Mouse (Mus musculus): ENCODE measurements at regions not wholly inside any gene's neighbourhood (a gene's known extent, or its start where the extent isn't known, plus 50 kb on each side); places are given as distances from the start of the nearest gene placed in this dataset.
"Not testable (repeated sequence)": the region's sequence is repeated elsewhere in the genome, so short reads cannot be mapped to it uniquely, and the experiment has no call there.

GRCm38 (mm10) chr13:44473200-44473599 is 256.1 kb upstream of the Jarid2 start:
- intact Hi-C loops (cut with DNase I) = no loop called here
- DNase-seq (ENCODE audit: extremely low spot score in 1 of 2, low spot score in 2 of 2) = no peak

DNA sequence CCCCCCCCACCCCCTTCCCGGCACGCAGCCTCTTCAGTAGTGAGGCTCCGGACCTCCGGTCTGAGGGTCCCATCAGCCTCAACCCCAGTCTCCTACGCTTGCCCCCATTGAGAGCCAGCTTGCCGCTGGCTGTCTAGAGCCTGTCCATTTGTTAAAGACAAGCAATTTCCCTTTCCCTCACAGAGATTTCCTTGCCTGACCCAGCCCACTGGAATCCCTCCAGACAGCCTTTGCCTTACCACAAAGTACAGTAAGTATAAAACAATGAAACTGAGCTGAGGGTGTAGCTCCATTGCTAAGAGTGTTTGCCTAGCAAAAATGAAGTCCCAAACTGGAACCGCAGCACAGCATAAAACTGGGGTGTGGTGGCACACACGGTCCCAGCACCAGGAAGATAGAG is 252.4 kb upstream of the Jarid2 start:
- intact Hi-C loops (cut with DNase I) = no loop called here

GRCm38 (mm10) chr13:44480128-44480527 is 249.1 kb upstream of the Jarid2 start:
- intact Hi-C loops (cut with DNase I) = no loop called here
- no peak for DNase-seq (ENCODE audit: extremely low spot score in 1 of 2, low spot score in 2 of 2)

More for the DNA sequence above, 252.4 kb upstream of the Jarid2 start:
- DNase-seq (ENCODE audit: extremely low spot score in 1 of 2, low spot score in 2 of 2) = peak in 1 of 2 experiments; percentile 38

GRCm38 (mm10) chr13:44482661-44483060 is 246.6 kb upstream of the Jarid2 start:
- intact Hi-C loops (cut with DNase I) = no loop called here
- DNase-seq (ENCODE audit: extremely low spot score in 1 of 2, low spot score in 2 of 2) = no peak

DNA sequence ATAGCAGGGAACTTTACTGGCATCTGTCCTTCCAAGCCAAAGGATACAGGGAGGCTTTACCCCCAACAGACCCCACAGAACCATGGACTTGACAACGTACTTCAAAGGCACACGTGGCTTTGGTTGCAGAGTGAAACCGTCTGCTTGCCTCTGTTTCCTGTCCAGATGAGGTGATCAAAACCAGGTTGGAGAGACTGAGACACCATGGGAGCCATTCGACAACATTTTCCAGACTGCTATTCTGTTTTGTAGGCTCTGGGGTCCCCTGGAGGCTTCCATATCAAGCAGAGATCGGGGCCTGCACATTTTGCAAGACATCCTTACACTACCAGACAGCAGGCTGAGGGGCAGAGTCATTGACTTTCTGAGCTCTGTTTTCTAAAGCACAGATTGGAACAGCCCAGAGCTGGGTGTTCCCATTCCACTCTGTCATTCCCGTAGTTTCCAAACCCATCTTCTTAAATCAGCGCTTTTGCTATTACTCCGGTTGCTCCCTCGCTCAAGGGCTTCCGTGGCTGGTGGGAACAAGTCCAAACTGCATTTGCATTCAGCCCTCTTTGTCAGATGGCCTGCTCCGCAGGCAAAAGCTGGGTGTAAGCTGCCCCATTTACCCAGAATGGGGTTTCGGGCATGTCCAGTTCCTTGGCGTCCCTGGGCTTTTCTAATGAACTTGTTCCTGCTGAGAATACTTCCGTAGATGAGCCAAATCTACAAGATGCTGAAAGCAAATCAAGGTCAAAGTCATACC is 244.5 kb upstream of the Jarid2 start:
- DNase-seq (ENCODE audit: extremely low spot score in 1 of 2, low spot score in 2 of 2) = no peak
- intact Hi-C loops (cut with DNase I) = no loop called here

- intact Hi-C loops (cut with DNase I) = no loop called here
- no peak for DNase-seq (ENCODE audit: extremely low spot score in 1 of 2, low spot score in 2 of 2)
Observed at GRCm38 (mm10) chr13:44490935-44491465, 238.3 kb upstream of the Jarid2 start.

DNA sequence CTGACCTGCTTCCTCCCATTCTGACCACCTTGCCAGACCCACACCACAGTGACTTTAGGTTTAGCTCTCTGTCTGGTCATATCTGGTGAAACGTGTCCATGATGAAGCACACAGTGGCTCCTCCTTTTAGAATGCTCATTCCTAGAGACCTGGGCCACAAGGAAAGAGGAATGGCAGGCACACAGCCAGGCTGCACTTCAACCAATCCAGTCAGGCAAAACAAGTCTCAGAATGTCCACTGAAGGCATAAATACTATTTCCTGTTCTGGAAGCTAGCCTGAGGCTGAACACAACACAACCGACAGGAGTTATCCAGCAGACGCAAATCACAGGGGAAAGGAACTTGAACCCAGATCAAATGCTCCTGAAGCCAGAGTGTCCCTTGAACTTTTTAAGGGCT is 235.4 kb upstream of the Jarid2 start:
- no peak for DNase-seq (ENCODE audit: extremely low spot score in 1 of 2, low spot score in 2 of 2)
- intact Hi-C loops (cut with DNase I) = no loop called here

DNA sequence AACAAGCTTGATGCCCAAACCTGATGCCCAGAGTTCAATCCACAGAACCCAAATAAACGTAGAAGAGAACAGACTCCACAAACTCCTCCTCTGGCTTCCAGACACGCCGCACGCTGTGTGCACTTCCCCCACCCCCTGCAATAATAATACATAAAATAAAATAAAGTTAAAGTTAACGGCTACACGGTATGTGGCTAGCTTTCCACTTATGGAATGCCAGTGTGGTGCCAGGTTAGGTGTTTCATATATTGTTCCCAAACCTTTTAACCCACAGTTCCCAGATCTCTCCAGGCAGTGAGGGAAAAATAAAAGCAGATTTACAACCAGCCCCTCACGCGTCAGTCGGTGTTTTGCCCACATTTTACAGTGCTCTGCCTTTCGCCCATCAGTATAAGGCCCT is 233.8 kb upstream of the Jarid2 start:
- no peak for DNase-seq (ENCODE audit: extremely low spot score in 1 of 2, low spot score in 2 of 2)

GRCm38 (mm10) chr13:44496596-44496995 is 232.7 kb upstream of the Jarid2 start:
- intact Hi-C loops (cut with DNase I) = no loop called here
- no peak for DNase-seq (ENCODE audit: extremely low spot score in 1 of 2, low spot score in 2 of 2)

More for the DNA sequence above, 233.8 kb upstream of the Jarid2 start:
- intact Hi-C loops (cut with DNase I) = no loop called here

- intact Hi-C loops (cut with DNase I) = not testable (repeated sequence)
Observed at GRCm38 (mm10) chr13:44500896-44501295, 228.4 kb upstream of the Jarid2 start.

GRCm38 (mm10) chr13:44501777-44502321 is 227.4 kb upstream of the Jarid2 start:
- peak in 1 of 2 experiments; percentile 5 for DNase-seq (ENCODE audit: extremely low spot score in 1 of 2, low spot score in 2 of 2)
- intact Hi-C loops (cut with DNase I) = no loop called here

More at GRCm38 (mm10) chr13:44500896-44501295, 228.4 kb upstream of the Jarid2 start:
- not testable (repeated sequence) for DNase-seq (ENCODE audit: extremely low spot score in 1 of 2, low spot score in 2 of 2)

DNA sequence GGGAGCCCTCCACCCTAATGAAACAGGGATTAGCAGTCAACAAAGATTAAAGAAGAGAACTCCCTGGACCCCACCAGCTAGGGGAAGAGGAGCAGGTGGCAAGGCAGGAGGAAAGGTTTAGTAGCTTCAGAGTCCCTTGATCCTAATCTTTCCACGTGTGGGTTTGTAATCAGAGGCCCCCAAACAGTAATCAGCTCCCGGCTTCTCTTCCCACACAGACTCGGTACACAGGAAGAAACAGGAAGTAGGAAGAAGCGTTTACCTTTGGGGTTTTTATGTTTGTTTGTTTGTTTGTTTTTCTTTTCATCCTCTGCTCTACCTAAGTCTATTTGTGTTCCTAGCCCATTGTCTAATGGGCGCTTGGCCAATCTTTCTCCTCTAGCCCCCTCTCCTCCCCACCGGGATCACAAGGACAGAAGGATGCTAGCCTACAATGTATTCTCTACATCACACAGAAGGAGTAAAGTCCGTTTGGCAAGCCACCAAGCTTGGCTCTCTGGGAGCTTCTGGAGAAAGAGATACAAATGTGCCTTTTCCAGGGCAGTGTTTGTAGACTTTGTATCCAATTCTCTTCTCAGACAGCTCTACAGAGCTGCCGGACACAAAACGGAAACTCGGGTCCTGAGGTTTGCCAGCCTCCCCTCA is 226.5 kb upstream of the Jarid2 start:
- intact Hi-C loops (cut with DNase I) = no loop called here
- peak; percentile 9 to 56 for DNase-seq (ENCODE audit: extremely low spot score in 1 of 2, low spot score in 2 of 2)

DNA sequence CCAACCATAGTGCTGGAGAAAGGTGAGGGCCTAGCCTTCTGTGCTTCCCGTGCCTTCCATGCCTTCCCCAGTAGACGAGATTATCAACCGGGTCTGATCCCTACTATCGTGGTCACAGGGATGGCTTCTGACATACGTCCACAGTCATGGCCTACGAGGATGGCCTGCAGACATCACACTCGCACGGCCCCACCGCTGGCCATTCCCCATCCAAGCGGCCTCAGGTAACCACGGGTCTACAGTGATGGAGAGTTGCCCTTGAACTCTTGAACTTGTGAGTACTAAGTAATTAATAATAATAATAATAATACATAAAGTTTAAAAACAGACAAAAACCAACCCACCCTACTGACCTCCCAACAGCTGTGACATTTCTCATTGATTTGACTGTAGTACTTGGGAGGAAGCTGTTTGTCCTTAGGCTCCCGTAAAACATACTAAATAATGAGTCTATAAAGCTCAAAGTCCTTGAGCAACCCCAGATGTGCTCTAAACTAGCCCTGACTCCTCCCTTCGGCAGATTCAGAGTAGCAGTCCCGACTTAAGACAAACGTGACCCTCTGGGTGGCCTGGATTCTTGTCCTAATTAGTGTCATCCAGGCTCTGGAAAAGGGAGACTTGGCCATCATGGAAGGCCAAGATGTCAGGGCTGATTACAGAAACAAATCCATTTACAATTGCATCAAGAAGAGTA is 225.9 kb upstream of the Jarid2 start:
- intact Hi-C loops (cut with DNase I) = no loop called here
- no peak for DNase-seq (ENCODE audit: extremely low spot score in 1 of 2, low spot score in 2 of 2)

DNA sequence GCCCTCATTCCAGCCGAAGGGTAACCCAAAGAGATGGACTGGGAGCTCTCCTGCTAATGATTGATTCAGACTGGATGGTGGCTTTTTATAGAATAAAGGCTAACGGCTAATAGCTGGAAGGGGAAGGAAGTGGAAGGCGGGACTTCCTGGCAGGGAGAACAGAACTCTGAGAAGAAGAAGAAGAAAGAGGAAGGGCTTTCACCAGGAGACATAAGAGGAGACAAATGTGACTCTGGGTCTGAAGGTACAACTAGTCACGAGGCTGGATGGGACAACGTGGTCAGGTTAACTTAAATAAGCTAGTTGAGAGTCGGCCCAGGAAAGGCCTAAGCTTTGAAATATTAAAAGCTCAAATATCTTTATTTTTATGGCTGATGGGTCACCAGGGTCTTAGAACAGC is 224.8 kb upstream of the Jarid2 start:
- intact Hi-C loops (cut with DNase I) = no loop called here
- no peak for DNase-seq (ENCODE audit: extremely low spot score in 1 of 2, low spot score in 2 of 2)

- DNase-seq (ENCODE audit: extremely low spot score in 1 of 2, low spot score in 2 of 2) = no peak
- intact Hi-C loops (cut with DNase I) = no loop called here
Observed at GRCm38 (mm10) chr13:44506975-44507374, 222.3 kb upstream of the Jarid2 start.

DNA sequence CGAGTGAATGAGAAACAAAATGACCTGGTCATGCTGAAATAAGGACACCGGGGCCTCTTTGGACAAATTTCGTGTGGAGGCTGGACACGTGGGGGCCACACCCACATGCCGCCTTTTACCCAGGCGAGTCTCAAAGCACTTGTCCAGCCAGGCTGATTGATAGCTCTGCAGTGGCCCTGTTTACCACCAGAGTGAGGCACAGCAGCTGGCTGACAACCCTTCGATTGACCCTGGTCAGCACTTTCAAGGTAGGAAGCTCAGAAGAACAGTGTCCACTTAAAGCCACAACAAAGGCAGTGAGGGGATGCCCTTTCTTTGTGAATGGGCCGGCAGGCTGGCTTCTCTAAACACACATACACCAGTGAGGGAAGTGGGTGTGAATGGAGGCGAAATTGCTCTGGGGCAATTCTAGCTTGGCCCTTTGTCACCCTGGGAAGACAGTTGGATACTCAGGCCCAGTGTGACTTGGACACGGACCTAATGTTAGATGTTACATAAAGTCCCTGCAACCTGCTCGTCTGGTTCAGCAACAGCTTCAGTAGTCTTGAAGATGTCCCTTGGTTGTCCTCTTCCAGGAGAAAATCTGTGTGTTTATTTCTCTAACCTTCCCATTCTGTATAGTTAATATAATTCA is 219.6 kb upstream of the Jarid2 start:
- DNase-seq (ENCODE audit: extremely low spot score in 1 of 2, low spot score in 2 of 2) = no peak

GRCm38 (mm10) chr13:44513378-44514285 is 215.6 kb upstream of the Jarid2 start:
- DNase-seq (ENCODE audit: extremely low spot score in 1 of 2, low spot score in 2 of 2) = no peak
- intact Hi-C loops (cut with DNase I) = no loop called here

More for the DNA sequence above, 219.6 kb upstream of the Jarid2 start:
- intact Hi-C loops (cut with DNase I) = no loop called here

- DNase-seq (ENCODE audit: extremely low spot score in 1 of 2, low spot score in 2 of 2) = no peak
- intact Hi-C loops (cut with DNase I) = no loop called here
Observed at GRCm38 (mm10) chr13:44514636-44515158, 214.6 kb upstream of the Jarid2 start.

Measured in left cerebral cortex, postnatal 10 days (tissue).